Mouse (Mus musculus): ENCODE data around the gene Lsm14b. TPM values are rescaled to one million over a fixed set of nuclear protein-coding genes. Genes with fewer than 3 reads are reported as not detected.

The Lsm14b gene
- polyA plus RNA-seq, 1 experiment from 2014 or later = 4.3 TPM

DNA sequence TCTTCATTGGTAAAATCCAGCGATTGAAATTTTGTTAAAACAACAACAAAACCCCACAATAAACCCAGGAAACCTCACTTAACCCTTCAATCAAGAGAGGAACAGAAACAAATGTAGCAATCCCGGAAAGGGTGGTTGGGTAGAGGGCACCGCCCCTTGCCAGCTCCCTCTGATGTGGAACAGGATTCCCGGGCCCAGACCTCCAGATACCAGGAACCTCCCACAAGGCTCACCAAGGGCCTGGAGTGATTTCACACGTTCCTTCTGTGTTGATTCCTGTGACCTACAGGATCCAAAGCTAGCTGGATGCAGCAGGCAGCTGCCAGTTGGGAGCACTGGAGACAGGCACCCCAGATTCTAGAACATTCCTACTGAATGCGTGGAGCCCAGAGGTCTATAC lies 15.6 kb downstream of the Lsm14b start:
- Histone ChIP-seq H3K36me3 (ENCODE audit: control insufficient read depth, insufficient read depth, low read length) (peaks cover 35% of the 10 kb centered on the region), H3K27ac (ENCODE audit: low read depth, low read length) (no peak overlapping the region), H3K27me3 (ENCODE audit: control insufficient read depth, insufficient read depth, low read length) (no peaks in the 10 kb centered on the region), H3K4me1 (ENCODE audit: control insufficient read depth, insufficient read depth, low read length) (peaks cover 15% of the 10 kb centered on the region), H3K4me2 (peak overlapping the region; percentile 96), H3K9ac (ENCODE audit: low read depth, low read length) (no peak overlapping the region), H3K9me3 (replicated peaks; ENCODE audit: control insufficient read depth, low read length) (no peaks in the 10 kb centered on the region), H3K4me3 (ENCODE audit: low read depth, low read length) (no peak overlapping the region)
- ATAC-seq (replicated peaks; ENCODE audit: insufficient number of reproducible peaks, low FRiP score, low TSS enrichment) = no peak
- 43% methylated on average over 6 of the region's 6 CpGs for WGBS (ENCODE audit: insufficient replicate concordance)

GRCm38 (mm10) chr2:180041577-180042255 lies 16.9 kb downstream of the Lsm14b start:
- peak overlapping the region; percentile 72 for H3K4me3 ChIP-seq (ENCODE audit: low read depth, low read length)
- H3K27ac ChIP-seq (ENCODE audit: low read depth, low read length) = peak overlapping the region; percentile 74
- peak overlapping the region; percentile 96 for H3K4me2 ChIP-seq
- under 1% methylated on average over 59 of the region's 66 CpGs for WGBS (ENCODE audit: insufficient replicate concordance)
- peak; percentile 53 for ATAC-seq (replicated peaks; ENCODE audit: insufficient number of reproducible peaks, low FRiP score, low TSS enrichment)
- no peaks in the 10 kb centered on the region for H3K27me3 ChIP-seq (ENCODE audit: control insufficient read depth, insufficient read depth, low read length)
- peaks cover 15% of the 10 kb centered on the region for H3K4me1 ChIP-seq (ENCODE audit: control insufficient read depth, insufficient read depth, low read length)
- peaks cover 24% of the 10 kb centered on the region for H3K36me3 ChIP-seq (ENCODE audit: control insufficient read depth, insufficient read depth, low read length)
- peak overlapping the region; percentile 95 for H3K9ac ChIP-seq (ENCODE audit: low read depth, low read length)
- no peaks in the 10 kb centered on the region for H3K9me3 ChIP-seq (replicated peaks; ENCODE audit: control insufficient read depth, low read length)

DNA sequence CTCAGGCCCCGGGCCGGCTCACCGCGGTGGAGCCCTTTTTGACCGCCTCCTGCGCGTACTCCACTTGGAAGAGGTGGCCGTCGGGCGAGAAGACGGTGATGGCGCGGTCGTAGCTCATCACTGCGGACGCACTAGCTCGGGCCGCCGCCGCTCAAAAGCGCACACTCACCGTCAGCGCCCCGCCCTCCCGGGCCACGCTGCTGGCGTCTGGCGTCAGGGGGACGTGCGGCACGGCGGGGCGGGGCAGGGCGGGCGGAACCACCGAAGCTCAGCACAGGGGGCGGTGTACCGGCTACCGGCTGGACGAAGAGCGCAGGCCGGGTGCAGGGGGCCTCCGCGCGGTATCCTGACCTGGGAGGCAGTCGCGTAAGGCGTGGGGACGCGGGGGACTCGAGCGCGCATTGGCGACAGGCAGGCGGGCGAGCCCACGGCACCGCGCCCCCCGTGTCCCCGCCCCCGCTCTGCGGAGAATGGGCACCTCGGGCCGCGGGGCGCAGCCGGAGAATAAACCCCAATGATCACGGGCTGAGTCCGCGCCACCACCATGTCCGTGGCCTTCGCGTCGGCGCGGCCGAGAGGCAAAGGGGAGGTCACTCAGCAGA lies 17.6 kb downstream of the Lsm14b start, which contains the start of the genes Psma7 and Ss18l1:
TSS of gene Psma7 (minus strand) at position 178 of the 602 bp plus-strand sequence.
TSS of gene Ss18l1 (plus strand) at position 254 of the 602 bp plus-strand sequence.
- Histone ChIP-seq H3K4me1 (ENCODE audit: control insufficient read depth, insufficient read depth, low read length) (peaks cover 15% of the 10 kb centered on the region), H3K27me3 (ENCODE audit: control insufficient read depth, insufficient read depth, low read length) (no peaks in the 10 kb centered on the region), H3K36me3 (ENCODE audit: control insufficient read depth, insufficient read depth, low read length) (peaks cover 18% of the 10 kb centered on the region), H3K9me3 (replicated peaks; ENCODE audit: control insufficient read depth, low read length) (no peaks in the 10 kb centered on the region), H3K27ac (ENCODE audit: low read depth, low read length) (peak within 1 kb of the TSS; percentile 74), H3K4me2 (peak within 1 kb of the TSS; percentile 96), H3K9ac (ENCODE audit: low read depth, low read length) (peak within 1 kb of the TSS; percentile 95), H3K4me3 (ENCODE audit: low read depth, low read length) (peak within 1 kb of the TSS; percentile 72)
- ATAC-seq (replicated peaks; ENCODE audit: insufficient number of reproducible peaks, low FRiP score, low TSS enrichment) = peak; percentile 94
- under 1% methylated on average over 75 of the region's 78 CpGs for WGBS (ENCODE audit: insufficient replicate concordance)

- Histone ChIP-seq H3K36me3 (ENCODE audit: control insufficient read depth, insufficient read depth, low read length) (peaks cover 11% of the 10 kb centered on the region), H3K4me2 (peak overlapping the region; percentile 96), H3K9me3 (replicated peaks; ENCODE audit: control insufficient read depth, low read length) (no peaks in the 10 kb centered on the region), H3K4me3 (ENCODE audit: low read depth, low read length) (peak overlapping the region; percentile 72), H3K27me3 (ENCODE audit: control insufficient read depth, insufficient read depth, low read length) (no peaks in the 10 kb centered on the region), H3K4me1 (ENCODE audit: control insufficient read depth, insufficient read depth, low read length) (peaks cover 15% of the 10 kb centered on the region), H3K27ac (ENCODE audit: low read depth, low read length) (peak overlapping the region; percentile 74), H3K9ac (ENCODE audit: low read depth, low read length) (peak overlapping the region; percentile 95)
- ATAC-seq (replicated peaks; ENCODE audit: insufficient number of reproducible peaks, low FRiP score, low TSS enrichment) = peak; percentile 27; the same call in 1 of the 2 replicates
- under 1% methylated on average over 66 of the region's 66 CpGs for WGBS (ENCODE audit: insufficient replicate concordance)
Observed at GRCm38 (mm10) chr2:180042858-180043515, 18.2 kb downstream of the Lsm14b start.

DNA sequence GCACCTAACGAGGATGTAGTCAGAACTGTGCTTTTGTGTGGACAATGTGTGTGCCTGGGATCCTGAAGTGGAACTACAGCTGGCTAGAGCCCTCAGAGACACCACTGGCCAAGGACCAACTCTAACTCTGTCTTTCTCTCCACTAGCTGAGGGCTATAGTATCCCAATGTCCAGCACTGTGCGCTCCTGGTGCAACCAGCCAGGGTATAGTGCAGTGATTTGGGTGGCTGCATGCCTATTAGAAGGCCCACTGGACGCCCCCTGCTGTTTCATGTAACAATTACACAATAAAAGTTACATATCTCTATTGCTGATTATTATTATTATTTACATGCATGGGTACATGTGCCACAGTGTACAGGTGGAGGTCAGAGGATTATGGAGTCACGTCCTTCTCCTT lies 20.5 kb downstream of the Lsm14b start:
- no peak overlapping the region for H3K27ac ChIP-seq (ENCODE audit: low read depth, low read length)
- no peaks in the 10 kb centered on the region for H3K9me3 ChIP-seq (replicated peaks; ENCODE audit: control insufficient read depth, low read length)
- no peak overlapping the region for H3K4me2 ChIP-seq
- no peak overlapping the region for H3K9ac ChIP-seq (ENCODE audit: low read depth, low read length)
- ATAC-seq (replicated peaks; ENCODE audit: insufficient number of reproducible peaks, low FRiP score, low TSS enrichment) = no peak
- H3K36me3 ChIP-seq (ENCODE audit: control insufficient read depth, insufficient read depth, low read length) = no peaks in the 10 kb centered on the region
- no peak overlapping the region for H3K4me3 ChIP-seq (ENCODE audit: low read depth, low read length)
- WGBS (ENCODE audit: insufficient replicate concordance) = 53% methylated on average over 4 of the region's 4 CpGs
- H3K27me3 ChIP-seq (ENCODE audit: control insufficient read depth, insufficient read depth, low read length) = no peaks in the 10 kb centered on the region
- H3K4me1 ChIP-seq (ENCODE audit: control insufficient read depth, insufficient read depth, low read length) = peaks cover 15% of the 10 kb centered on the region

DNA sequence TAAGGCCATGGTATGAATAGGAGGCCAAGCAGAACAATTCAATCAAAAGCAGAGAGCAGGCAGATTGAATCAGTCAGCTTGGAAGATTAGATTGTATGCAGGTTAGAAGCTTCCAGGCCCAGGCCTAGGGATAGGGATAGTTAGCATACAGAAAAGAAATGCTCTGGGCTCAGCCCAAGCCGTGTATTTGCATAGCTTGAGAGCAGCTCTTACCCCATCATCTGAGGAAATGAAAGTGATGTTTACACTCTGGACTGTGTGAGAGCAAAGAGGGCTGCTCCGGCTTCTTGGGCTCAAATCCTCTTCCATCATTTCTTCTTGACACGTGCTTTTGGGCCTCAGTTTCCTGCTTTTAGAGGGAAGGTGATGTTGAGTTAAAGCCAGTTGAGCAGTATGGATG lies 22.8 kb downstream of the Lsm14b start:
- no peaks in the 10 kb centered on the region for H3K36me3 ChIP-seq (ENCODE audit: control insufficient read depth, insufficient read depth, low read length)
- no peaks in the 10 kb centered on the region for H3K9me3 ChIP-seq (replicated peaks; ENCODE audit: control insufficient read depth, low read length)
- H3K27me3 ChIP-seq (ENCODE audit: control insufficient read depth, insufficient read depth, low read length) = no peaks in the 10 kb centered on the region
- no peak overlapping the region for H3K9ac ChIP-seq (ENCODE audit: low read depth, low read length)
- no peak for ATAC-seq (replicated peaks; ENCODE audit: insufficient number of reproducible peaks, low FRiP score, low TSS enrichment)
- no peak overlapping the region for H3K27ac ChIP-seq (ENCODE audit: low read depth, low read length)
- 84% methylated on average over 3 of the region's 3 CpGs for WGBS (ENCODE audit: insufficient replicate concordance)
- no peak overlapping the region for H3K4me2 ChIP-seq
- H3K4me1 ChIP-seq (ENCODE audit: control insufficient read depth, insufficient read depth, low read length) = peaks cover 7% of the 10 kb centered on the region
- no peak overlapping the region for H3K4me3 ChIP-seq (ENCODE audit: low read depth, low read length)

GRCm38 (mm10) chr2:180047980-180048635 lies 23.3 kb downstream of the Lsm14b start:
- Histone ChIP-seq H3K4me1 (ENCODE audit: control insufficient read depth, insufficient read depth, low read length) (peaks cover 7% of the 10 kb centered on the region), H3K9ac (ENCODE audit: low read depth, low read length) (no peak overlapping the region), H3K36me3 (ENCODE audit: control insufficient read depth, insufficient read depth, low read length) (no peaks in the 10 kb centered on the region), H3K4me3 (ENCODE audit: low read depth, low read length) (no peak overlapping the region), H3K27ac (ENCODE audit: low read depth, low read length) (no peak overlapping the region), H3K9me3 (replicated peaks; ENCODE audit: control insufficient read depth, low read length) (no peaks in the 10 kb centered on the region), H3K4me2 (no peak overlapping the region), H3K27me3 (ENCODE audit: control insufficient read depth, insufficient read depth, low read length) (no peaks in the 10 kb centered on the region)
- no peak for ATAC-seq (replicated peaks; ENCODE audit: insufficient number of reproducible peaks, low FRiP score, low TSS enrichment)
- 90% methylated on average over 18 of the region's 18 CpGs for WGBS (ENCODE audit: insufficient replicate concordance)

- Histone ChIP-seq H3K4me2 (no peak overlapping the region), H3K27me3 (ENCODE audit: control insufficient read depth, insufficient read depth, low read length) (no peaks in the 10 kb centered on the region), H3K36me3 (ENCODE audit: control insufficient read depth, insufficient read depth, low read length) (peaks cover 11% of the 10 kb centered on the region), H3K27ac (ENCODE audit: low read depth, low read length) (no peak overlapping the region), H3K4me1 (ENCODE audit: control insufficient read depth, insufficient read depth, low read length) (no peaks in the 10 kb centered on the region), H3K9me3 (replicated peaks; ENCODE audit: control insufficient read depth, low read length) (no peaks in the 10 kb centered on the region), H3K4me3 (ENCODE audit: low read depth, low read length) (no peak overlapping the region), H3K9ac (ENCODE audit: low read depth, low read length) (no peak overlapping the region)
- WGBS (ENCODE audit: insufficient replicate concordance) = 24% methylated on average over 5 of the region's 5 CpGs
- peak; percentile 39; the same call in 1 of the 2 replicates for ATAC-seq (replicated peaks; ENCODE audit: insufficient number of reproducible peaks, low FRiP score, low TSS enrichment)
Observed at GRCm38 (mm10) chr2:180050986-180051385, 26.2 kb downstream of the Lsm14b start.
